Mouse (Mus musculus) Patski (cell line): ENCODE measurements around the gene Rgs17. TPM values are rescaled to one million over a fixed set of nuclear protein-coding genes. Genes with fewer than 3 reads are reported as not detected.

Experiments used
- ATAC-seq: fragments of 100-300 bp; one replicate; pipeline ENCODE4 v1.8.0; 2021
- CTCF ChIA-PET: fragments of 350-600 bp; sonication (Branson Sonifier 250); formaldehyde crosslinking; loops from one replicate; lab custom pipeline; 2022; ENCODE audit warnings: inconsistent platforms; lab: Charles Lee
- POLR2A ChIA-PET: fragments of 350-600 bp; sonication (Branson Sonifier 250); formaldehyde crosslinking; loops from one replicate; lab custom pipeline; 2022; ENCODE audit warnings: antibody characterized with exemption, inconsistent platforms; lab: Charles Lee
- DNase-seq: peaks from one replicate; pipeline ENCODE4 v3.0.0-alpha.2; 2011; ENCODE audit warnings: low read depth, low spot score
- H3K27me3 ChIP-seq: fragments of 371-371 bp; one replicate; pipeline ENCODE4 v1.5.1; 2021
- CTCF ChIP-seq: fragments of 100-300 bp; IDR thresholded peaks from one replicate; pipeline ENCODE4 v1.5.1; 2021
- in situ Hi-C: fragments of 300-500 bp; cut with MboI; formaldehyde crosslinking; loops from 3 replicates; pipeline ENCODE4 v1.11.1; 2018; ENCODE audit warnings: low pct_unique_long_range_greater_than_20kb, mixed read lengths
- polyA plus RNA-seq: library from polyadenylated mRNA; unstranded; gene quantifications from one replicate; pipeline ENCODE4 v1.2.3, GENCODE M21; 2021

Rgs17 gene
- polyA plus RNA-seq, 1 experiment from 2014 or later = 0.24 TPM

GRCm38 (mm10) chr10:5871081-5871480 lies 51.1 kb downstream of the Rgs17 start:
- in situ Hi-C loops = loop anchor here (25.0 kb wide), 1 partner anchor 816 kb away; no protein-coding TSS in a partner anchor
- no peak for TF ChIP-seq CTCF

GRCm38 (mm10) chr10:5867981-5868552 lies 54.1 kb downstream of the Rgs17 start:
- in situ Hi-C loops = loop anchor here (25.0 kb wide), 1 partner anchor 819 kb away; no protein-coding TSS in a partner anchor
- ChIA-PET POLR2A (no interaction called here), CTCF (interaction anchor here (1.0 kb wide), 1 partner anchor 10 kb away, joined by 3 read pairs; no protein-coding TSS in a partner anchor)
- TF ChIP-seq CTCF = no peak
- peak; percentile 96 for ATAC-seq
- DNase-seq = peak; percentile 60
- no peaks in the 10 kb centered on the region for H3K27me3 ChIP-seq

More at GRCm38 (mm10) chr10:5871081-5871480, 51.1 kb downstream of the Rgs17 start:
- DNase-seq = no peak
- CTCF ChIA-PET = interaction anchor here (1.0 to 1.5 kb wide), 3 partner anchors 8 to 29 kb away, joined by 3 to 5 read pairs (median 3); no protein-coding TSS in a partner anchor
- no peaks in the 10 kb centered on the region for H3K27me3 ChIP-seq
- POLR2A ChIA-PET = no interaction called here
- no peak for ATAC-seq

- ChIA-PET CTCF (no interaction called here), POLR2A (no interaction called here)
- no peaks in the 10 kb centered on the region for H3K27me3 ChIP-seq
- DNase-seq (no peak), ATAC-seq (no peak)
- in situ Hi-C loops = loop anchor here (25.0 kb wide), 1 partner anchor 821 kb away; no protein-coding TSS in a partner anchor
- TF ChIP-seq CTCF = peak; percentile 31
Observed at GRCm38 (mm10) chr10:5865996-5866395, 56.2 kb downstream of the Rgs17 start.

- ChIA-PET POLR2A (no interaction called here), CTCF (interaction anchor here (1.1 kb wide), 1 partner anchor 9 kb away, joined by 3 read pairs; no protein-coding TSS in a partner anchor)
- TF ChIP-seq CTCF = peak; percentile 25
- DNase-seq (no peak), ATAC-seq (no peak)
- H3K27me3 ChIP-seq = no peaks in the 10 kb centered on the region
- in situ Hi-C loops = loop anchor here (25.0 kb wide), 1 partner anchor 825 kb away; no protein-coding TSS in a partner anchor
Observed at GRCm38 (mm10) chr10:5862669-5863068, 59.5 kb downstream of the Rgs17 start.

GRCm38 (mm10) chr10:5860849-5861248 lies 61.4 kb downstream of the Rgs17 start:
- CTCF ChIA-PET = interaction anchor here (1.7 to 1.9 kb wide), 2 partner anchors 10 to 12 kb away, joined by 3 to 5 read pairs; no protein-coding TSS in a partner anchor
- TF ChIP-seq CTCF = no peak
- in situ Hi-C loops = loop anchor here (25.0 kb wide), 1 partner anchor 826 kb away; no protein-coding TSS in a partner anchor
- POLR2A ChIA-PET = interaction anchor here (0.8 kb wide), 1 partner anchor 14 kb away, joined by 5 read pairs; no protein-coding TSS in a partner anchor
- no peak for ATAC-seq
- DNase-seq = no peak
- no peaks in the 10 kb centered on the region for H3K27me3 ChIP-seq

GRCm38 (mm10) chr10:5859729-5860128 lies 62.5 kb downstream of the Rgs17 start:
- ChIA-PET POLR2A (no interaction called here), CTCF (interaction anchor here (1.9 kb wide), 1 partner anchor 11 kb away, joined by 5 read pairs; no protein-coding TSS in a partner anchor)
- in situ Hi-C loops = loop anchor here (25.0 kb wide), 1 partner anchor 828 kb away; no protein-coding TSS in a partner anchor
- DNase-seq = no peak
- ATAC-seq = no peak
- H3K27me3 ChIP-seq = no peaks in the 10 kb centered on the region
- peak; percentile 61 for TF ChIP-seq CTCF

GRCm38 (mm10) chr10:5857996-5858549 lies 64.1 kb downstream of the Rgs17 start:
- H3K27me3 ChIP-seq = no peaks in the 10 kb centered on the region
- TF ChIP-seq CTCF = no peak
- ATAC-seq (no peak), DNase-seq (no peak)
- ChIA-PET CTCF (interaction anchor here (0.8 kb wide), 1 partner anchor 10 kb away, joined by 3 read pairs; no protein-coding TSS in a partner anchor), POLR2A (no interaction called here)
- in situ Hi-C loops = loop anchor here (25.0 kb wide), 1 partner anchor 829 kb away; no protein-coding TSS in a partner anchor

GRCm38 (mm10) chr10:5853290-5853868 lies 68.8 kb downstream of the Rgs17 start:
- H3K27me3 ChIP-seq = no peaks in the 10 kb centered on the region
- ATAC-seq (peak; percentile 83), DNase-seq (peak; percentile 28)
- TF ChIP-seq CTCF = no peak
- POLR2A ChIA-PET = no interaction called here
- in situ Hi-C loops = loop anchor here (25.0 kb wide), 1 partner anchor 834 kb away; no protein-coding TSS in a partner anchor
- CTCF ChIA-PET = interaction anchor here (1.2 kb wide), 1 partner anchor 52 kb away, joined by 3 read pairs; no protein-coding TSS in a partner anchor

DNA sequence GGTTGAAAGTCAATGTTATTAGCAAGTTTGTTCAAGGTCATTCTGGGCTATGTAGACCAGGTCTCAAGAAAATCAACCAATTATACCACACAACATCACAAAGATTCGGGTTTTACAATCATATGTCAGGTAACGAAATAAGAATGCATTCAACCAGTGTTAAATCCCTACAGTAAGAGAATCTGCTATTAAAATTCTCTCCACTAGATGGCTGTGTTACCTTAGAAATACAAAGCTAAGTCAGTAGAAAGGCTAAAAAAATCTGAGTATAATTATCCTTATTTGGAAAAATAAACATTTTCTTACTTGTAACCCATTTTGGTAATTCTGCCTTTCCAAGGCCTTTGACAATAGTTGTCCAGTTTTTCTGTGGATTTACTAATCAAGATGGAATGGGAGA lies 75.3 kb downstream of the Rgs17 start:
- H3K27me3 ChIP-seq = peaks cover 13% of the 10 kb centered on the region
- ChIA-PET CTCF (interaction anchor here (1.6 kb wide), 1 partner anchor 13 kb away, joined by 3 read pairs; no protein-coding TSS in a partner anchor), POLR2A (no interaction called here)
- no peak for ATAC-seq
- in situ Hi-C loops = no loop called here
- no peak for DNase-seq
- peak; percentile 13 for TF ChIP-seq CTCF

GRCm38 (mm10) chr10:5841369-5841768 lies 80.8 kb downstream of the Rgs17 start:
- peak; percentile 29 for TF ChIP-seq CTCF
- in situ Hi-C loops = no loop called here
- ChIA-PET CTCF (interaction anchor here (0.8 to 1.5 kb wide), 2 partner anchors 16 to 29 kb away, joined by 3 read pairs; no protein-coding TSS in a partner anchor), POLR2A (no interaction called here)
- ATAC-seq (peak; percentile 83), DNase-seq (no peak)
- H3K27me3 ChIP-seq = peaks cover 30% of the 10 kb centered on the region
